Mouse (Mus musculus): ENCODE measurements around the gene Adprhl2. TPM values are rescaled to one million over a fixed set of nuclear protein-coding genes. Genes with fewer than 3 reads are reported as not detected.

Gene Adprhl2
- polyA plus RNA-seq (2015; fragmentation: Nextera tagmentation; extraction: Ambion mirVana) = 61.0 and 65.3 TPM in 2 replicates

GRCm38 (mm10) chr4:126321111-126321853 lies at the start of gene Adprhl2:
TSS of gene Adprhl2 (minus strand) at chr4:126321703.
- H3K27ac ChIP-seq (ENCODE audit: low read length) = peak within 1 kb of the TSS; percentile 50
- peaks cover 22% of the 10 kb centered on the region for H3K36me3 ChIP-seq (ENCODE audit: control insufficient read depth, insufficient read depth, low read length)
- peak within 1 kb of the TSS; percentile 93 for H3K4me2 ChIP-seq (ENCODE audit: low read depth, low read length)
- no peaks in the 10 kb centered on the region for H3K9me3 ChIP-seq (ENCODE audit: control insufficient read depth, low read length)
- peaks cover 5% of the 10 kb centered on the region; the same call in 1 of the 2 replicates for H3K27me3 ChIP-seq (ENCODE audit: control insufficient read depth, insufficient read depth, low read depth, low read length)
- under 1% methylated on average over 80 of the region's 80 CpGs for WGBS
- H3K9ac ChIP-seq (ENCODE audit: low read length) = peak within 1 kb of the TSS; percentile 81
- ATAC-seq (ENCODE audit: low read depth) = peak; percentile 89
- H3K4me1 ChIP-seq (replicated peaks; ENCODE audit: control insufficient read depth, insufficient read depth, low read length) = peaks cover 15% of the 10 kb centered on the region
- peak within 1 kb of the TSS; percentile 82 for H3K4me3 ChIP-seq (ENCODE audit: low read length)

GRCm38 (mm10) chr4:126360069-126360468 lies 38.6 kb upstream of the Adprhl2 start:
- no peaks in the 10 kb centered on the region for H3K27me3 ChIP-seq (ENCODE audit: control insufficient read depth, insufficient read depth, low read depth, low read length)
- no peak overlapping the region for H3K4me3 ChIP-seq (ENCODE audit: low read length)
- H3K36me3 ChIP-seq (ENCODE audit: control insufficient read depth, insufficient read depth, low read length) = peaks cover 15% of the 10 kb centered on the region
- H3K9me3 ChIP-seq (ENCODE audit: control insufficient read depth, low read length) = no peaks in the 10 kb centered on the region
- H3K4me2 ChIP-seq (ENCODE audit: low read depth, low read length) = no peak overlapping the region
- 88% methylated on average over 1 of the region's 1 CpGs for WGBS
- ATAC-seq (ENCODE audit: low read depth) = no peak
- H3K9ac ChIP-seq (ENCODE audit: low read length) = no peak overlapping the region
- H3K4me1 ChIP-seq (replicated peaks; ENCODE audit: control insufficient read depth, insufficient read depth, low read length) = no peaks in the 10 kb centered on the region
- no peak overlapping the region for H3K27ac ChIP-seq (ENCODE audit: low read length)

GRCm38 (mm10) chr4:126343451-126343850 lies 21.9 kb upstream of the Adprhl2 start:
- H3K4me3 ChIP-seq (ENCODE audit: low read length) = no peak overlapping the region
- H3K4me1 ChIP-seq (replicated peaks; ENCODE audit: control insufficient read depth, insufficient read depth, low read length) = no peaks in the 10 kb centered on the region
- WGBS = 64% methylated on average over 4 of the region's 4 CpGs
- no peak overlapping the region for H3K4me2 ChIP-seq (ENCODE audit: low read depth, low read length)
- no peak for ATAC-seq (ENCODE audit: low read depth)
- no peaks in the 10 kb centered on the region for H3K27me3 ChIP-seq (ENCODE audit: control insufficient read depth, insufficient read depth, low read depth, low read length)
- H3K9ac ChIP-seq (ENCODE audit: low read length) = no peak overlapping the region
- H3K36me3 ChIP-seq (ENCODE audit: control insufficient read depth, insufficient read depth, low read length) = peaks cover 16% of the 10 kb centered on the region
- H3K9me3 ChIP-seq (ENCODE audit: control insufficient read depth, low read length) = no peaks in the 10 kb centered on the region
- H3K27ac ChIP-seq (ENCODE audit: low read length) = no peak overlapping the region

GRCm38 (mm10) chr4:126339461-126339860 lies 18.0 kb upstream of the Adprhl2 start:
- Histone ChIP-seq H3K36me3 (ENCODE audit: control insufficient read depth, insufficient read depth, low read length) (no peaks in the 10 kb centered on the region), H3K27me3 (ENCODE audit: control insufficient read depth, insufficient read depth, low read depth, low read length) (no peaks in the 10 kb centered on the region), H3K4me2 (ENCODE audit: low read depth, low read length) (no peak overlapping the region), H3K4me3 (ENCODE audit: low read length) (no peak overlapping the region), H3K27ac (ENCODE audit: low read length) (no peak overlapping the region), H3K9me3 (ENCODE audit: control insufficient read depth, low read length) (no peaks in the 10 kb centered on the region), H3K4me1 (replicated peaks; ENCODE audit: control insufficient read depth, insufficient read depth, low read length) (no peaks in the 10 kb centered on the region), H3K9ac (ENCODE audit: low read length) (no peak overlapping the region)
- 53% methylated on average over 4 of the region's 4 CpGs for WGBS
- no peak for ATAC-seq (ENCODE audit: low read depth)

GRCm38 (mm10) chr4:126332358-126332757 lies 10.9 kb upstream of the Adprhl2 start:
- WGBS = 47% methylated on average over 3 of the region's 3 CpGs
- Histone ChIP-seq H3K27ac (ENCODE audit: low read length) (no peak overlapping the region), H3K4me2 (ENCODE audit: low read depth, low read length) (no peak overlapping the region), H3K36me3 (ENCODE audit: control insufficient read depth, insufficient read depth, low read length) (no peaks in the 10 kb centered on the region), H3K4me1 (replicated peaks; ENCODE audit: control insufficient read depth, insufficient read depth, low read length) (peaks cover 2% of the 10 kb centered on the region; the same call in 1 of the 2 replicates), H3K4me3 (ENCODE audit: low read length) (no peak overlapping the region), H3K27me3 (ENCODE audit: control insufficient read depth, insufficient read depth, low read depth, low read length) (no peaks in the 10 kb centered on the region), H3K9ac (ENCODE audit: low read length) (no peak overlapping the region), H3K9me3 (ENCODE audit: control insufficient read depth, low read length) (no peaks in the 10 kb centered on the region)
- ATAC-seq (ENCODE audit: low read depth) = no peak

GRCm38 (mm10) chr4:126331751-126332150 lies 10.2 kb upstream of the Adprhl2 start:
- H3K4me1 ChIP-seq (replicated peaks; ENCODE audit: control insufficient read depth, insufficient read depth, low read length) = peaks cover 2% of the 10 kb centered on the region; the same call in 1 of the 2 replicates
- WGBS = 36% methylated on average over 1 of the region's 1 CpGs
- H3K36me3 ChIP-seq (ENCODE audit: control insufficient read depth, insufficient read depth, low read length) = no peaks in the 10 kb centered on the region
- ATAC-seq (ENCODE audit: low read depth) = peak; percentile 49; the same call in 1 of the 2 replicates
- no peak overlapping the region for H3K4me3 ChIP-seq (ENCODE audit: low read length)
- no peaks in the 10 kb centered on the region for H3K9me3 ChIP-seq (ENCODE audit: control insufficient read depth, low read length)
- no peak overlapping the region for H3K9ac ChIP-seq (ENCODE audit: low read length)
- no peaks in the 10 kb centered on the region for H3K27me3 ChIP-seq (ENCODE audit: control insufficient read depth, insufficient read depth, low read depth, low read length)
- H3K27ac ChIP-seq (ENCODE audit: low read length) = no peak overlapping the region
- H3K4me2 ChIP-seq (ENCODE audit: low read depth, low read length) = no peak overlapping the region

- no peaks in the 10 kb centered on the region for H3K9me3 ChIP-seq (ENCODE audit: control insufficient read depth, low read length)
- ATAC-seq (ENCODE audit: low read depth) = no peak
- no peak overlapping the region for H3K27ac ChIP-seq (ENCODE audit: low read length)
- H3K4me2 ChIP-seq (ENCODE audit: low read depth, low read length) = no peak overlapping the region
- peaks cover 4% of the 10 kb centered on the region; the same call in 1 of the 2 replicates for H3K4me1 ChIP-seq (replicated peaks; ENCODE audit: control insufficient read depth, insufficient read depth, low read length)
- H3K4me3 ChIP-seq (ENCODE audit: low read length) = no peak overlapping the region
- peaks cover 2% of the 10 kb centered on the region; the same call in 1 of the 2 replicates for H3K27me3 ChIP-seq (ENCODE audit: control insufficient read depth, insufficient read depth, low read depth, low read length)
- H3K9ac ChIP-seq (ENCODE audit: low read length) = no peak overlapping the region
- H3K36me3 ChIP-seq (ENCODE audit: control insufficient read depth, insufficient read depth, low read length) = no peaks in the 10 kb centered on the region
- WGBS = 91% methylated on average over 4 of the region's 4 CpGs
These were observed 8.8 kb upstream of the Adprhl2 start for GRCm38 (mm10) chr4:126330295-126330694.

GRCm38 (mm10) chr4:126326036-126326435 lies 4.5 kb upstream of the Adprhl2 start:
- ATAC-seq (ENCODE audit: low read depth) = no peak
- Histone ChIP-seq H3K4me3 (ENCODE audit: low read length) (no peak overlapping the region), H3K4me2 (ENCODE audit: low read depth, low read length) (no peak overlapping the region), H3K9me3 (ENCODE audit: control insufficient read depth, low read length) (no peaks in the 10 kb centered on the region), H3K4me1 (replicated peaks; ENCODE audit: control insufficient read depth, insufficient read depth, low read length) (peaks cover 8% of the 10 kb centered on the region; the same call in 1 of the 2 replicates), H3K36me3 (ENCODE audit: control insufficient read depth, insufficient read depth, low read length) (no peaks in the 10 kb centered on the region), H3K9ac (ENCODE audit: low read length) (no peak overlapping the region), H3K27ac (ENCODE audit: low read length) (no peak overlapping the region), H3K27me3 (ENCODE audit: control insufficient read depth, insufficient read depth, low read depth, low read length) (peaks cover 5% of the 10 kb centered on the region; the same call in 1 of the 2 replicates)
- 19% methylated on average over 6 of the region's 6 CpGs for WGBS

- peak within 1 kb of the TSS; percentile 43 for H3K4me2 ChIP-seq (ENCODE audit: low read depth, low read length)
- H3K27me3 ChIP-seq (ENCODE audit: control insufficient read depth, insufficient read depth, low read depth, low read length) = peaks cover 5% of the 10 kb centered on the region; the same call in 1 of the 2 replicates
- peak within 1 kb of the TSS; percentile 35 for H3K9ac ChIP-seq (ENCODE audit: low read length)
- ATAC-seq (ENCODE audit: low read depth) = no peak
- H3K4me3 ChIP-seq (ENCODE audit: low read length) = peak within 1 kb of the TSS; percentile 20
- 10% methylated on average over 23 of the region's 23 CpGs for WGBS
- H3K4me1 ChIP-seq (replicated peaks; ENCODE audit: control insufficient read depth, insufficient read depth, low read length) = peaks cover 13% of the 10 kb centered on the region
- no peaks in the 10 kb centered on the region for H3K9me3 ChIP-seq (ENCODE audit: control insufficient read depth, low read length)
- H3K27ac ChIP-seq (ENCODE audit: low read length) = no peak within 1 kb of the TSS
- H3K36me3 ChIP-seq (ENCODE audit: control insufficient read depth, insufficient read depth, low read length) = no peaks in the 10 kb centered on the region
These were observed 3.9 kb upstream of the Adprhl2 start, which contains the start of gene Tekt2 for GRCm38 (mm10) chr4:126325281-126325861. TSS of gene Tekt2 (minus strand) at chr4:126325688.

Measured in lung, embryonic 16.5 days (tissue).